Mouse (Mus musculus) lung, postnatal 0 days (tissue): ENCODE data around the gene Commd7. TPM values are rescaled to one million over a fixed set of nuclear protein-coding genes. Genes with fewer than 3 reads are reported as not detected.

Experiments
- ATAC-seq: fragments of 200-750 bp; cut with Nextera tagmentation; 2 replicates; pipeline ENCODE4 v1.8.0; 2017; ENCODE audit warnings: moderate library complexity
- DNase-seq: peaks from one replicate; pipeline ENCODE4 v3.0.0-alpha.2; 2016; ENCODE audit warnings: low spot score
- H3K27ac ChIP-seq: fragments of 300-500 bp; sonication (generic); 2 replicates; pipeline ENCODE4 v1.5.1; 2014; ENCODE audit warnings: antibody characterized with exemption, mild to moderate bottlenecking, low read length, mixed read lengths
- H3K27me3 ChIP-seq: fragments of 300-500 bp; sonication (generic); replicated peaks from 2 replicates; pipeline ENCODE4 v1.6.1; 2014; ENCODE audit warnings: low read length, mixed read lengths; ENCODE audit not compliant: insufficient read depth
- H3K36me3 ChIP-seq: fragments of 300-500 bp; sonication (generic); 2 replicates; pipeline ENCODE4 v1.6.1; 2014; ENCODE audit warnings: low read length, mixed read lengths; ENCODE audit not compliant: insufficient read depth
- H3K4me1 ChIP-seq: fragments of 300-500 bp; sonication (generic); 2 replicates; pipeline ENCODE4 v1.6.1; 2014; ENCODE audit warnings: antibody characterized with exemption, low read depth, low read length, mixed read lengths; ENCODE audit not compliant: insufficient read depth
- H3K4me2 ChIP-seq: fragments of 300-500 bp; sonication (generic); replicated peaks from 2 replicates; pipeline ENCODE4 v1.6.1; 2014; ENCODE audit warnings: low read depth, mild to moderate bottlenecking, low read length, moderate library complexity, mixed read lengths
- H3K4me3 ChIP-seq: fragments of 300-500 bp; sonication (generic); 2 replicates; pipeline ENCODE4 v1.5.1; 2014; ENCODE audit warnings: low read depth, low read length
- H3K9ac ChIP-seq: fragments of 300-500 bp; sonication (generic); replicated peaks from 2 replicates; pipeline ENCODE4 v1.6.1; 2014; ENCODE audit warnings: low read depth, mild to moderate bottlenecking
- H3K9me3 ChIP-seq: fragments of 300-500 bp; sonication (generic); 2 replicates; pipeline ENCODE4 v1.6.1; 2016; ENCODE audit warnings: low read length, mixed read lengths
- CTCF ChIP-seq: IDR thresholded peaks from 2 replicates; pipeline ENCODE4 v1.5.1; 2016; ENCODE audit warnings: antibody characterized with exemption, mild to moderate bottlenecking
- EP300 ChIP-seq: IDR thresholded peaks from 2 replicates; pipeline ENCODE4 v1.6.1; 2016; ENCODE audit warnings: antibody characterized with exemption, mild to moderate bottlenecking, control low read depth
- WGBS: fragments of 180-500 bp; shearing (Covaris S2); extraction: QIAGEN DNeasy Blood & Tissue Kit; methylation state at CpG from one replicate; pipeline ENCODE4 v1.1.7; 2014; 5-methylcytosine and 5-hydroxymethylcytosine counted together
- polyA plus RNA-seq: library from polyadenylated mRNA; unstranded; fragments of >200 nt; fragmentation: Nextera tagmentation; extraction: Ambion mirVana; gene quantifications from 2 replicates; pipeline ENCODE4 v1.2.1, GENCODE M21; 2015

The Commd7 gene
- polyA plus RNA-seq, 1 experiment from 2014 or later: 71.8 TPM

DNA sequence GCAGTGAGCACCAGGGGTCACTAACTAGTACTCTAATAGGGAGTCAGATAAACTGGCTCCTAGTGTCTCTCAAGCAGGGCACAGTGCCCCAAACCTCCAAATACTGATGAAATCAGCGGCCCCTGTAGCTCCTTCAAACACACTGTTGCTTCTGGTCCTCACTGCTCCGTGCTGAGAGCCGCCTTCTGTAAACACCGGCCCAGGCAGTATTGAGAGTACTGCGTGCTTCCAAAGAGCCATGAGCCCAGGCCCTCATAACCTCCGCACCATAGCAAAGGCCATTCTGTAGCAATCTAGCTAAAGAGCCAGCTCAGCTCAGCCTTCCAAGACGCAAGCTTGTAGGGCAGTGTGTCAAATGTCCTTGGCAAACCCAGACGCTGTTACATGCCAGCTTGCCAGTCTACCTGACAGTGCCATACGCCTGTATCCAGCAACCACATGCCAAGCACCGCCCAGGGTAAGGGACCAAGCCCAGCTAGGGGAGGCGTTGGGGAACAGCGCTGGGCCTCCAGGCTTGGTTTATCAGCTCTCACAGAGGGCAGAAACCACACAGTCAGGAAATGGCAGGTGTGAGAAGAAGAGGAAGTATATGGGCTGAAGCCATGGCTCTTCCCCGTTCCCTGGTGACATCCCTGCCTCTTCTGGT, 24.6 kb downstream of the Commd7 start:
- H3K36me3 ChIP-seq: no peaks in the 10 kb centered on the region
- no peak overlapping the region for H3K27ac ChIP-seq
- H3K9ac ChIP-seq: no peak overlapping the region
- no peaks in the 10 kb centered on the region for H3K9me3 ChIP-seq
- peak; percentile 34 for ATAC-seq
- 45% methylated on average over 13 of the region's 13 CpGs for WGBS
- H3K27me3 ChIP-seq: no peaks in the 10 kb centered on the region
- H3K4me3 ChIP-seq: no peak overlapping the region
- peaks cover 14% of the 10 kb centered on the region; the same call in 1 of the 2 replicates for H3K4me1 ChIP-seq
- no peak for DNase-seq
- H3K4me2 ChIP-seq: no peak overlapping the region
- no peak for TF ChIP-seq EP300
- TF ChIP-seq CTCF: no peak

DNA sequence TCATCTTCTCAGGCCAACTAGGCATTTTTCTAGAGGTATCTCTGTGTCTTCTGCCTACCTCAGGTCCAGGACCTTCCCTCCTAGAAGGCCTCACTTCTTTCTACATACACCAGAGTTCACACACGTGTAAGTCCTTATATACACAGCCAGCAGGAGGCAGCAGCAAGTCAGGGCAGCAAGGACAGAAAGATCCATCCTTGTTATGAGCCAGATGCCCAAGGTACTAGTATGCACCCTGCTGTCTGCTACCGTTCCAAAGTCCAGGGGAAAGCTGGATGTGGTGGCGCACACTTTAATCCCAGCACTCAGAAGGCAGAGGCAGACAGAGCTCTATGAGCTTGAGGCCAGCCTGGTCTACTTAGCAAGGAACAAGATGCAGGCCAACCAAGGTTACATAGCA, 26.2 kb downstream of the Commd7 start:
- Histone ChIP-seq H3K4me3 (no peak overlapping the region), H3K9me3 (no peaks in the 10 kb centered on the region), H3K36me3 (no peaks in the 10 kb centered on the region), H3K4me2 (no peak overlapping the region), H3K9ac (no peak overlapping the region), H3K27me3 (no peaks in the 10 kb centered on the region), H3K27ac (no peak overlapping the region), H3K4me1 (peaks cover 14% of the 10 kb centered on the region; the same call in 1 of the 2 replicates)
- no peak for ATAC-seq
- TF ChIP-seq EP300 (no peak), CTCF (peak; percentile 27; the same call in 1 of the 2 replicates)
- no peak for DNase-seq
- 78% methylated on average over 3 of the region's 3 CpGs for WGBS

DNA sequence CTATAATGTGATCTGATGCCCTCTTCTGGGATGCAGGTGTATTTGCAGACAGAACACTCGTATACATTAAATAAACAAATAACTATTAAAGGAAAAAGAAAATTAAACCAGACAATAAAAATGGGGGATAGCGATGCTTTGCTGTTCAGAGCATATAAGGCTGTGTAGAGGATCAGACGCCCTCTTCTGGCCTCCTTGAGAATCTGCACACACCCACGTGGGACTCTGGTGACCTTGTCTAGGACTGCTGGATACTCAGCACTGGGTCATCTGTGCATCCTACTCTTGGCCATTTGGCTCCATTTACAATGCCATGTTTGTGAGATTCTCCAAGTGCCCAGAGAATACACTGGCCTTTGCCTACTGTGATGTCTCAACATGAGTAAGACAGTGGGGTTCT, 28.9 kb downstream of the Commd7 start:
- Histone ChIP-seq H3K36me3 (no peaks in the 10 kb centered on the region), H3K27me3 (no peaks in the 10 kb centered on the region), H3K27ac (no peak overlapping the region), H3K9ac (no peak overlapping the region), H3K4me3 (no peak overlapping the region), H3K9me3 (no peaks in the 10 kb centered on the region), H3K4me2 (no peak overlapping the region), H3K4me1 (peaks cover 11% of the 10 kb centered on the region; the same call in 1 of the 2 replicates)
- TF ChIP-seq EP300 (no peak), CTCF (peak; percentile 39)
- WGBS: 36% methylated on average over 4 of the region's 4 CpGs
- DNase-seq: no peak
- no peak for ATAC-seq

DNA sequence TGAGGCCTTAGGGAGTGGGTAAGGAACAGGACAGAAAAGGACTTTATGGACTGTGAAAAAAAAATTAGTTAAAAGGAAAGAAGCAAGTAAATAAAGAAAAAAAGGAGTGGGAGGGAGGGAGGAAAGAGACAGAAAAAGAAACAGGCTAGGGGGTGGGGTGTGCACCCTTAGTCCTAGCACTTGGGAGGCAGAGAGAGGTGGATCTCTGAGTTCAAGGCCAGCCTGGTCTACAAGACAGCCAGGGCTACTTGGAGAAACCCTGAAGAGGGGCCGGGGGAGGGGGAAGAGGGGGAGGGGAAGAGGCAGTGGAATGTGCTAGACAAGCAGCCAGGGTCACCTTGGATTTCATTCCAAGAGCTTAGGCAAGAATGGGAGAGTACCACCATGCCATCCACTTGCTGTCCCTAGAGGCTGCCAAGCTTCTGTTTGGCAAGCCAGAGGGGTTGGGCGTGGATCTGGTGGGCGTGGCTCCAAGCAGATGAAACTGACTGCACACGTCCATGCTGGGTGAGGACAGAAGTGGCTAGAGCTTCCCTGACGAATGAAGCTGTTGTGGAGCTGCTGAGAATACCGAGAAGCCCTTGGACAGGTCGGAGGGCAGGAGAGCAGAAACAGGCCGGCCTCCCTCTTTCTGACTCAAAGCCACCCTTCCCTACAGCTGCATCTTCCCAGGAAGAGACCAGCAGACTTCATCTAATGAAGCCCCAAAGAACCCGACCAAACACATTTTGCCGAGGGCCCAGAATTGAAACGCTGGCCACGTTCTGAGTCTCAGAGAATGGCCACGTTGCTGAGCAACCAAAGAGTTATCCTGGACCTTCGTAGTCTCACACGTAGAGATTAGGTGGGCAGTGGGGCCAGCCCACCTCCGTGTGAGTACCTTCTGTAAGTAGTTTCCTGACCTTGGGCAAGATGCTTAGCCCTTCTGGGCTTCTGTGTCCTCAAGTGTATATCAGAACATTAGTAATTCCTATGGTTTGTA, 31.6 kb downstream of the Commd7 start:
- 39% methylated on average over 16 of the region's 16 CpGs for WGBS
- Histone ChIP-seq H3K27ac (no peak overlapping the region), H3K4me3 (no peak overlapping the region), H3K9ac (no peak overlapping the region), H3K4me2 (no peak overlapping the region), H3K9me3 (no peaks in the 10 kb centered on the region), H3K27me3 (no peaks in the 10 kb centered on the region), H3K4me1 (no peaks in the 10 kb centered on the region), H3K36me3 (no peaks in the 10 kb centered on the region)
- peak; percentile 66 for DNase-seq
- TF ChIP-seq EP300 (no peak), CTCF (no peak)
- peak; percentile 77 for ATAC-seq

DNA sequence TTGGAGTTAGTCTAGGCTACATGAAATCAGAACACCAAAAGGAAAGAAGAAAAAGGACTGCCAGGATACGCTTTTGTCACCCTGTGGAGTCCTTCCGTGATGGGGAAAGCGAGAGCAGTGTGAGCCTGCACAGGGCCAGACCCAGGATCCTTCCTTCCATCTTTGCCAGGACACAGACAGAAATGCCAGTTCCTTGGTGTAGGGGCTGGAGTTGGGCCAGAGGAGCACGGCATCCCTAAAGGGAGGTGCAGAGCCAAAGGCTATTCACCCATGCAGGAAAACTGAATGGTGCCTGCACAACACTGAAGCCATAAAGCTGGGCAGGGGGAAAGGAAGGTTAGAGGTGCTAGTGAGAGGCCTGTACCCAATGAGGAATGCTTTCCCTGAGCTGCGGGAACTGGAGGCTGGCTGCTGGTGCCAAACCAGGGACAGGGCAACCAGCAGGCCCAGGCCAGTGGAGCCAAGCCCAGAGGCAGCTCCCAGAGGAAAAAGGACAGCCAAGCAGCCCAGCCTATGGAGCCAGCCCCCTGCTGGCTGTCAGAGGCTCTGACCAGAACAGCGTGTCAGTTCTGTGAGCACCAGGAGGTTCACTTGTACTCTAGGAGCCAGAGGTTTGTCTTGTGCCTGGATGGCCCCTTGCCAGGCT, 32.4 kb downstream of the Commd7 start:
- no peak overlapping the region for H3K9ac ChIP-seq
- H3K9me3 ChIP-seq: no peaks in the 10 kb centered on the region
- no peak overlapping the region for H3K4me2 ChIP-seq
- WGBS: 61% methylated on average over 6 of the region's 6 CpGs
- TF ChIP-seq EP300 (no peak), CTCF (peak; percentile 71)
- peak; percentile 70 for DNase-seq
- H3K36me3 ChIP-seq: no peaks in the 10 kb centered on the region
- no peak overlapping the region for H3K27ac ChIP-seq
- peak; percentile 78 for ATAC-seq
- H3K27me3 ChIP-seq: no peaks in the 10 kb centered on the region
- H3K4me3 ChIP-seq: no peak overlapping the region
- no peaks in the 10 kb centered on the region for H3K4me1 ChIP-seq

DNA sequence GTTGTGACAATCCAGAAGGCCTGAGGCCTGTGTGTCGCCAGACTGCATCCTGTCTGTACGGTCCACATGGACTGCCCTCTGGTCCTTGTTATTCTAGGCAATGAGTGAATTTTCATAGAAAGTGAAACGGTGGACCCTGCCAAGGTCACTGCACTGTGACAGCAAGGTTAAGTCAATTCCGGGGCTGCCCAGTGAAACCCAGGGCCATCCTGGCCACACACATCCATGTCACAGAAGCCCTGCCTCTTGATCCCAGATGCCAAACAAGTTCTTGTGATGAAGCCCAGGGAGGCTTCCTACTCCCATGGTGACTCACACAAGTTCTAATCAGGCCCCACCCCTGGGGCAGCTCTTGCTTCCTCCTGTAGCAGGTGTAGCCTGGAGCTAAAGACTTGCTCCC, 35.0 kb downstream of the Commd7 start:
- Histone ChIP-seq H3K36me3 (no peaks in the 10 kb centered on the region), H3K27ac (no peak overlapping the region), H3K4me2 (no peak overlapping the region), H3K9ac (no peak overlapping the region), H3K4me3 (no peak overlapping the region), H3K4me1 (no peaks in the 10 kb centered on the region), H3K27me3 (no peaks in the 10 kb centered on the region), H3K9me3 (no peaks in the 10 kb centered on the region)
- 82% methylated on average over 4 of the region's 4 CpGs for WGBS
- ATAC-seq (no peak), DNase-seq (no peak)
- TF ChIP-seq EP300: no peak
- no peak for TF ChIP-seq CTCF
